Mouse (Mus musculus): ENCODE data around the gene Dr1.
"Not testable (repeated sequence)": the region's sequence is repeated elsewhere in the genome, so short reads cannot be mapped to it uniquely, and the experiment has no call there.

Dr1 gene

DNA sequence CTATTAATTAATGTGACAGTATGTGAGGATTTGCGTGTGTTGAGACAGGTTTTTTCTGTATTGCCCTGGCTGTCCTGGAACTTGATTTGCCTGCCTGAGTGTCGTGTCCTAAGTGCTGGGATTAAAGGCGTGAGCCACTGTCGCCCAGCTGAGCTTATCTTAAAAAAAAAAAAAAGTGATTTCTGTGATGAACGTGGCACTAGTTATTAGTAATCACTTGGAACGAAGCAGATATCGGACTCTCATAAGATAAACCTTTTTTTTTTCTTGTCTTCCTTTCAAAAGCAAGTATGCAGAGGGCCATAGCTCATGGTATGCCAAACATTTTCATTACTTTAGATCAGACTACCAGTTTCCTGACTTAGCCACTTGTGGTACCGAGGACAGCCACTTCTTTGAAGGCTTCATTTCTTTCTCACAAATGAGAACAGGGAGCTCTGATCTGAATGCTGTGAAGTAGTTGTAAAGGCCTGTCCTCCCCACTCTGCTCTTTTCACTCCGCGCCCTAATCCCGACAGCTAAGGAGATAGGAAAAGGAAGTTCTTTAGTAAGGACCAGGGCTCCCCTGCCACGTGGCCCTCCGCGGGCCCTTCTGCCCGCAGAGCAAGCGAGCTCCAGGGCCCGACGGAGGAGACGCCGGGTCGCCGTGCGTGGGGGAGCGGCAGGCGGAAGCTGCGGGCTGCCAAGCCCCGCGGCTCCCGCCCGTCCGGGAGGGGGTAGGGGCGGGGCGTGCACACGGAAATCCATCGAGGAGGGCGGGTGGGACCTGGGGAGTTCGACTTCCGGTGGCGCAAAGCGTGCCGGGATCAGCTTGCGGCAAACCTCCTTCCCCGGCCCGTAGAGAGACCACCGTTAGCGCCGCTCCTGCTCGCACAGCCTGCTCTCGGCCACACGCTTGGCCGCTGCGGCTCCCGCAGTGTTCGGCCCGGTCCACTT, at the start of gene Dr1:
TSS of gene Dr1 (plus strand) at position 771 of the 936 bp plus-strand sequence.
- in situ Hi-C loops (cut with MseI, MboI): no loop called here

DNA sequence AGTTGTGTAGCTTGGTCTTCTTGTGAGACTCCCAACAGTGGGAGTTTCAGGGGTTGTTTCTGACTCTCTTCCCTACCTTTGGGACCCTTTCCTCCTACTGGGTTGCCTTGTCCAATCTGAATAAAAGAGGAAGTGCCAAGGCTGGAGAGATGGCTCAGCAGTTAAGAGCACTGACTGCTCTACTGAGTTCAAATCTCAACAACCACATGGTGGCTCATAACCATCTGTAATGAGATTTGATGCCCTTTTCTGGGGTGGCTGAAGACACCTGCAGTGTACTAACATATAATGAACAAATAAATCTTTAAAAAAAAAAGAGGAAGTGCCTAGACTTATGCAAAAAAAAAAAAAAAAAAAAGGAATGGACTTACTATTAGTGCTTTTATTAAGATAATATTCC, 44.6 kb upstream of the Dr1 start:
- in situ Hi-C loops (cut with MseI, MboI): no loop called here

DNA sequence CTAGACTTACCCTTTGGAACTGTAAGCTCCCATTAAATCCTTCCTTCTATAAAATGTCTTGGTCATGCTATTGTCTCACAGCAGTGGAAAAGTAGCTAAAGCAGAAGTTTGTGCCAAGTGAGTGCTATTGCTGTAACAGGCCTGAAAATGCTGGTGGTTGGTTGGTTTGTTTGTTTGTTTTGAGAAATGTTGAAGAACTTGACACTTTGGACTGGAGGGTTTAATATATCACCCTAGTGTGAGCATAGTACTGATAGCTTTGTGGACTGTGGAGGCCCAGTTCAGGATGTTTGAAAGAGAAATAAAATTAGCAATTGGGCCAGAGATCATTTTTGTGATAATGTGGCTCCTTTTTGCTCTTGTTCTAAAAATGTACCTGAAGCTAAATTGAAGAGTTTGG, 42.5 kb upstream of the Dr1 start:
- in situ Hi-C loops (cut with MseI, MboI): no loop called here

DNA sequence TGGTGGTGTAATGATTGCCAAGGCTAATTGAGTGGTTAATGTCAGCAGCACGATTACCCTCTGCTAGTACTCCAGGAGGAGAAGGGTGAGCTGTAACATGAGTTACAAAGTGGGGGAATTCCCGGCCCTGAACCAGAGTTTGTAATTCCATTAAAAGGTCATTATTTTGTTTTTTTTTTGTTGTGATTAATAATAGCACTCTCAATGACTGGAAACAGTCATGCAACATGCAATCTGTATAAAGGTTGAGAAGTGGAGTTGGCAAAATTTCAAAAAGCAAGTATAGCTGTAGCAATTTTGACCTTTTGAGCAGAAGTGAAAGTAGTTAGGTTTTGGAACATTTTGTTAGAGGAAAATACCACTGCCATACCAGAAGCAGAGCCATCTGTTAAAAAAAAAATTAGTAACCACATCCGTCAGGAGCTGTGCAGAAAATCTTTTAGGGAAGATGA, 22.4 kb upstream of the Dr1 start:
- in situ Hi-C loops (cut with MseI, MboI): no loop called here

DNA sequence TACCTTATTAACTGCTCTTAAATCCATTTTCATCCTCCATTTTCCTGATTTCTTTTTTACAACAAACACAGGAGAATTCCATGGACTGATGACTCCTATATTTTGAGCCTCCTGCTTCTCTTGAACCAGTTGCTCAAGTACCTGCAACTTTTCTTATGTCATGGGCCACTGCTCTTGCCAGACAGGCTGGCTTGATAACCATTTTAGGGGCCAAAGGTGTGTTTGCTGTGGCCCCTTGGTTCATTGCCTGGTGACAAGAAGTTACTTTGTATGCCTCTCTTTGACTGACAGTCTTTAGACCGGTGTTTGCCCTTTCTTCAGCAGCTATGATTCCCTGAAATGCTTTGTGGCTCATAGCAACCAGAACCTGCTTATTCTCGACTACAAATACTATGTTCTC, 18.7 kb upstream of the Dr1 start:
- in situ Hi-C loops (cut with MseI, MboI): no loop called here

DNA sequence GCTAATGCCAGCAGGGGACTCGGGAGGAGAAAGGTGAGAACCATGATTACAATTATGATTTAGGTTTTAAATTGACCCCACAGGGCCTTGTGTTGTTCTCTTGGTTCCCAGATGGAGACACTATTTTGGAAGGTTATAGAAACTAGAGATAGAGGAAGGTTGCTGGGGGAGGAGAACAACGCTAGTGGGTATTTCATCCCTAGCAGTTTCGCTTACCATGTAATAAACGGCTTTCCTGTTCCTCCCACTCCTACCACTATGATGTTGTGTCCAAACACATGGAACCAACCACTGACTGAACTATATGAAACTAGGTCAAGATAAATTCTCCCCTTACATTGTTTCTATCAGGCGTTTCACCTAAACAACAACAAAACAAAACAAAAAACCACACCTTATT, 13.4 kb upstream of the Dr1 start:
- in situ Hi-C loops (cut with MseI, MboI): no loop called here

DNA sequence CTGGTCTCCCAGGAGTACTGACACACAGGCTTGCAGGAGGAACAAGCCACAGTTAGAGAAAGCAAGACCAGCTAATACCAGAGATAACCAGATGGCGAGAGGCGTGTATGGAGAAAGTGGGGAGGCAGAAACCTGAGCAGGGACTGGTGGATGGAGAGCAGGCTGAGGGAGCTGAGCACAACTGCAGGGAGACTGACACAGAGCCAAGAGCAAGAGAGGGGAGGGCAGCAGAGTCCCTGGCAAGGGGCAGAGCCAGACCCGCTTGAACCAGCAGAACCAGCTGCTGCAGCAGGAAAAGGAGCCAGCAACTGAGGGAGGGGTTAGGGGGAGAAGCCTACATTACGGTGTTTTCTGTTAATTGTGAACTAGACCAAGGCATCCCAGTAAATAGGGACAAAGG, 6.0 kb upstream of the Dr1 start:
- in situ Hi-C loops (cut with MseI, MboI): no loop called here

DNA sequence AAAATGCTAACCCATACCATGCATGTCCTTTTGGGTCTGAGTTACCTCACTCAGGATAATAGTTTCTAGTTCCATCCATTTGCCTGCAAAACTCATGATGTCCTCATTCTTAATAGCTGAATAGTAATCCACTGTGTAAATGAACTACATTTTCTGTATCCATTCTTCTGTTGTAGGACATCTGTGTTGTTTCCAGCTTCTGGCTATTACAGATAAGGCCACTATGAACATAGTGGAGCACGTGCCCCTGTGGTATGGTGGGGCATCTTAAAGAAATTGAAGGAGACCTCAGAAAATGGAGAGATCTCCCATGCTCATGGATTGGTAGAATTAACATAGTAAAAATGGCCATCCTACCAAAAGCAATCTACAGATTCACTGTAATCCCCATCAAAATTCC, 4.9 kb upstream of the Dr1 start:
- in situ Hi-C loops (cut with MseI, MboI): not testable (repeated sequence)

DNA sequence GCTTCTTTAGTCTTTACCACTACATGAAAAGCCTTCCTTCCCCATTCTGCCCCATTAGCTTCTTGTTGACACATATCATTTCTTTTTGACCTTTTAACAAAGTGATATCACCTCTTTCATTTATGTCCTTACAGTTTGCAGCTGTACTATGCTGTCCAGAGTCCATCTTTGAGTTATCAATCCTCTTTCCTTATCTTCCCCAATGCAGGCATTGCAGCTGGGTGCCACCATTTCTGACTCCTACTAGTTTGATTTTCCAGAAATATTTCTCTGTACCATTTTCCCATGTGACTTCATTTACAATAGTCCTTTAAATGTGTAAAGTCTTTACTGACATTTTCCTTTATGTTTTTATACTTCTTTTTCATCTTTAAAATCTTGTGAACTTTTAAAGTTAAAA, 1.7 kb upstream of the Dr1 start:
- in situ Hi-C loops (cut with MseI, MboI): no loop called here

DNA sequence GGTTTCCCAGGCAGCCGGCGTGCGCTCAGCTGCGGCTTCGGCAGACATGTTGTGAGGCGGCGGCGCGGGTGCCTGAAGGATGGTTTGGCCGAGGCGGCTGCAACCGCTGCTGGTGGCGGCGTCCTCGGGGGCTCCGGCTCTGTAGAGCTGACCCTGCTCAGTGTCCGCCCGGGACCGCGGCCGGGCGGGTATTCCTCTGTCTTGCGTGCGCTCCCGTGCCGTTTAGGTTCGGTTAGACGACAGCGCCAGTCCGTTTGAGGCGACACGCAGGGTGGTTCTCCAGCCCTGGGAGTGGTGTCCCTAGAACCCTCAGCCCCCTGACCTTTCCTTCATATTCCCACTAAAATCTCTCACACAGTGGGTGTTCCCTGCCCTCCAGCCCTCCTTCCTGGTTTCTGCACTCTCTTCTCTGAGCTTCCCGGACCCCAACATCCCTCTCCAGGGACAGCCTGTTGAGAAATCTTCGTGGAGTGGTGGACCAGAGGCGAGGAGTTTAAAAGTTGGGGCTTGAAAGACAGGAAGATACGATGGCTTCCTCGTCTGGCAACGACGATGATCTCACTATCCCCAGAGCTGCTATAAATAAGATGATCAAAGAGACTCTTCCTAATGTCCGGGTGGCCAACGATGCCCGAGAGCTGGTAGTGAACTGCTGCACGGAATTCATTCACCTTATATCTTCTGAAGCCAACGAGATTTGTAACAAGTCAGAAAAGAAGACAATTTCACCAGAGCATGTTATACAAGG, 540 bp downstream of the Dr1 start:
- in situ Hi-C loops (cut with MseI, MboI): no loop called here

DNA sequence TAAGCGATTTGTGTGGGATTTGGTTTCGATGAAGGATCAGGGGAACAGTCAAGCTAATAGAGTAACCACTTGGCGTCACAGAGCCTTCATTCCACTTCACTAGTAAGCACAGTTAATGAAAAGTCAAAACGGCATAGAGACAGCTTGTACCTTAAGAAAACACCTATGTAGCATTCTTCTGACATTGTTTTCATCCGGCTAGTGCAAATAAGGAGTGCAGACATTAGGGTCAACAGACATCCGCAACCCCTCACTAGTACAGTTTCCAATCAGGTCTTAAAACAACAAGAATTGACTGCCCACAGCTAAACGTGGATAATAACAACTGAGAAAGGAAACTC, 1.1 kb downstream of the Dr1 start:
- in situ Hi-C loops (cut with MseI, MboI): no loop called here

DNA sequence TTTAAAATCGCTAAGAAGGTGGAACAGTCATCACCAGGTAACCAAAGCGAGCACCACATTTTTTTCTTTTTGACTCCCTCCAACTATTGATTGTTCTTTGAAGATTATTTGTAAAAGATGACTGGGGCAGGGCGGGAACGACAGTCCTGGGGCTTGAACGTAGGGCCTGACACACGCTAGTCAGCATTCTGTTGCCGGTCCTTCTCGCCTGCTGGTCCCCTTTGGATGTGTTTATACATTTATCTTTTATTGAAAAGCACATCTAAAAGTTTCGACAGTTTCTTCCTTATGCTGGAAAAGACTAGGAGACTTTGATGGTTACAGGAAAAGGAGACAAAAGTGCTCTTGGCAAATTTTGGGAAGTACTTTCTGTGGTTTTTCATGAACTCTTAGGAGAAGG, 1.7 kb downstream of the Dr1 start:
- in situ Hi-C loops (cut with MseI, MboI): no loop called here

DNA sequence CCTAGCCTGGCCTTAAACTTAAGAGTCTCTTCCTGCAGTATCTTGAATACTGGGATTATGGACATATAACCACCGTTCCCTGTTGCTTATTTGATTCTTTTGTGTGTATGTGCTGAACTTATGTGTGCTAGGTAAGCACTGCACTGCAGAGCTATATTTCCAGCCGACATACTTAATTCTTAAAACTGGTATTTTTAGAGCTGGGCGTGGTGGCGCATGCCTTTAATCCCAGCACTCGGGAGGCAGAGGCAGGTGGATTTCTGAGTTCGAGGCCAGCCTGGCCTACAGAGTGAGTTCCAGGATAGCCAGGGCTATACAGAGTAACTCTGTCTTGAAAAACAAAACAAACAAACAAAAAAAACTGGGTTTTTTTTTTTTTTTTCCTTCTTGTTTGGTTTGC, 2.6 kb downstream of the Dr1 start:
- in situ Hi-C loops (cut with MseI, MboI): not testable (repeated sequence)

DNA sequence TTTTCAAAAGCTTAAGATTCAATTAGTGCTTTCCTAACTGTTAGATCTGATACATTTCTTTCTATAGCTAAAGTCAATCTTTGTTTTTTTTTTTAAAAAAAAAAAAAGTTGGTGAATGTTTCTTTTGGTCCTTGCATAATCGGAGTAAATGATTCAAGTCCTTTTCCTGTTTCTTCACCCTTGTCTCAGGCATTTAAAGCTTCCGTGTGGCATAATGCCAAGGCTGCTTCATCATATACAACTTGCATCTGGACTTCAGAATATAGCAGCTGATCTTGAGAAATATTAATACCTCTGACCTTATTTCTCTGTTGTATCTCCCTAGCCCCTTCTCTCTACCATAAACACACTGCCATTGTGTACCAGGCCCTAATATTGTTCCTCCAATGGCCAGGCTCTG, 18.3 kb downstream of the Dr1 start:
- in situ Hi-C loops (cut with MseI, MboI): no loop called here

DNA sequence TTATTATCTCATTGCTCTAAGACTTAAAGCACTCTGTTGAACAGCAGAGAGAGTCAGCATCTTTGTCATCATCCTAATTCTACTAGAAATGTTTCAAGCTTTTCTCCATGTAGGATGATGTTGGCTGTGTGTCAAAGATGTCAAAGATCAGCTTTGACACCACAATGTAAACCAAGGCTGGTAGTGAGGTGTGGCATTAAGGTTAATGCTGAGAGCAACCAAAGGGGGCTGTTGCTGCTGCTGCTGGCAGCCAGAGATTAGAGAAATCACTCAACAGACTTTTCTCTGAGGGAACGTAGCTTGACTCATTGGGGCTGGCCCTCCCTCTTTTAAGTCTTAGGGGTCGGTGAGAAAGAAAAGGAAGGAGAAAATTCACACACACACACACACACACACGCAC, 32.9 kb downstream of the Dr1 start:
- in situ Hi-C loops (cut with MseI, MboI): no loop called here

DNA sequence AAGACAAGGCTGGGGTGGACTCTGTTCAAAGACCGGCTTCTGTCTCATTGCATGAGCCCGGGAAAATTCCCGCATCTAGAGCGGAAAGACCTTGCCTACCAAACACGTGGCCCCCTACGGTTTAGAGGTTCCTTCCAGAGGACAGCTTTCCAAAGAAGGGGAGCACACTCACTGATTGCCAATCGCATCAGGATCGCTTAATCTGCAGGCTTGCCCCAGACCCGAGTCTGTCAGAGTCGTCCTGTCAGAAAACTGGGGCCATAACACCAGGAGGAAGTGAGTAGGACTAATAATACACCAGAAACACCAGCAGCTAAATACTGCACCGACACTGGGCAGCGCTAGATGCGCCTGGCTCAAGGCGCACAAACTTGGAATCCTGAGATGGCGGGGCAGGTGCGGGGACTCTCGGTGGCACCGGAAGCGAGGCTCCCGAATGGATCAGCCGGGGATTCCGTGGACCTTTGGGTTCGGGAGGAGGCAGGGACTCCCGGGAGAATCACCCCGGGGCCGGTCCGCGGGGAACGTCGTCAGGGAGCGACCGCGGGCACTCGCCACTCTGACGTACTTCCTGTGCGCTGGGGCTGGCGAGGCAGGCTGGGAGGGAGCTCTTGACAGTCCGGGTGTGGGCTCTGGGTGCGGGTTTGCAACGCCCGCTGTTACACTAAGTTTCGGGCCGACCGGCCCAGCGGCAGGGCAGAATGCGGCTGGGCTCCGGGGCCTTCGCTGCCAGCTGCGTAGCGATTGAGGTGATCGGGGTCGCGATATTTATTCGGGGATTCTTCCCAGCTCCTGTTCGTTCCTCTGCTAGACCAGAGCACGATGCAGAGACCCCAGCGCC, 43.7 kb downstream of the Dr1 start, which contains the start of gene Pigg:
TSS of gene Pigg (plus strand) at position 386 of the 841 bp plus-strand sequence.
- in situ Hi-C loops (cut with MseI, MboI): no loop called here

DNA sequence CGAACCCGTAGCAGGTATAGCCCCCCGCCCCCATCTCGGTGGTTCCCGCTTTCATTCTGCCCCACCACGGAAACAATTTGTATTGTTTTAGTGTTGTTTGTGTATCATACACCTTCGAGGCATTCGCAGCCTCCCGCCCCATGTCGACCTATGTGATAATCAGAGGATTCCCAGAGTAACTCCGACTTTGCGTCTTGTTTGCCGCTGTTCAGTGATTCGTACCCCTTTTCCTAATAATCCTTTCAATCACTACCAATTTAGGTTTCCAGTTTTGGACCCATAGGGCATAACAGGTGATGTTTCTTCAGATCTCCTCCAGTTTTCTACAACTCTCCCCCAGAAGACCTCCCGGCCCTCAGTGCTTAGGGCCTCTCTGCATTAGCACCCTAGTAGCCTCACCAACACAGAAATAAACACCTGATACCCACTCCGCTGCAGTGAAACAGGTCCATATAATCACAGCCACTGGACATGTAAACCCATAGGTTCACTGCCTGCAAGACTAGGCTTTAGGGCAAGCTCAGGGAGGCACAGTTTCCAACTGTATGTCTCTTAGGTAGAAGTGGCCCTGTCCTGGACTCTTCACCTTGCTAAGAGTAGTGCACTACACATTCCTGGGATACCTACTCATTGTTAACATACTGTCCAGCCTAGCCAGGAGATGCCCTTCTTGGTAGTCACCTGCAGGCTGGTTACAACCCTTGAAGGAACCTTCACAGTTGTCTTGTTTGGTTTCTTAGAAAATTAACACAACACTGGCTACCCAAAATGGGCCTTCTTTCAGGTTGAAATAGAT, 44.6 kb downstream of the Dr1 start:
- in situ Hi-C loops (cut with MseI, MboI): no loop called here
